Mouse (Mus musculus) left cerebral cortex, postnatal 10 days (tissue): ENCODE measurements around the gene Hddc3. TPM values are rescaled to one million over a fixed set of nuclear protein-coding genes. Genes with fewer than 3 reads are reported as not detected.

Experiments
- DNase-seq, 2 experiments: peaks; one replicate each; pipeline ENCODE4 v3.0.0; 2021 to 2022; ENCODE audit warnings: low spot score in 2 of 2, mixed read lengths in 1 of 2; ENCODE audit errors: extremely low spot score in 1 of 2
- intact Hi-C: fragments of 180-260 bp; cut with DNase I; formaldehyde crosslinking; loops from one replicate; pipeline ENCODE4 v1.15.1; 2025
- total RNA-seq, 2 experiments: library from RNA; stranded (reverse); gene quantifications; 2 replicates each; pipeline ENCODE4 v1.2.3; 2021

The Hddc3 gene
- total RNA-seq, 2 experiments from 2014 or later, result 38.3 to 45.8 TPM

DNA sequence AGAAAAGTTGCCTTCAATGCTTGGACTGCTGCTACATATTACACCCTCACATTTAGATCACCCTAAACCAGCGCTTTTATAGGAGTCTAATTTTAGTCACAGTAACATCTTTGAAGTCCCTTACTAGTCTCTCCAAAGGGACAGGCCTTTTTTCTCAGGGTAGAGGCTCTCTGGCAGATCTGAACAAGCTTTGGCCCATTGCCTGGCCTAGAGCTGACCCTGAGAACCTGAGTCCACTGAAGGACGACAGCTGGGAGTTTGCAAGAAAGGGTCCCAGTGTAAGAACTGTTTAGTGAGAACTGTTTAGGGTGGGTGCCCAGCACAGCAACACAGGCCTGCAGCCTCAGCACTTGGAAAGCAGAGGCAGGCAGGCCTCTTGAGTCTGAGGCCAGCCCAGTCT is 22.9 kb downstream of the Hddc3 start:
- intact Hi-C loops, result no loop called here
- DNase-seq, result no peak

DNA sequence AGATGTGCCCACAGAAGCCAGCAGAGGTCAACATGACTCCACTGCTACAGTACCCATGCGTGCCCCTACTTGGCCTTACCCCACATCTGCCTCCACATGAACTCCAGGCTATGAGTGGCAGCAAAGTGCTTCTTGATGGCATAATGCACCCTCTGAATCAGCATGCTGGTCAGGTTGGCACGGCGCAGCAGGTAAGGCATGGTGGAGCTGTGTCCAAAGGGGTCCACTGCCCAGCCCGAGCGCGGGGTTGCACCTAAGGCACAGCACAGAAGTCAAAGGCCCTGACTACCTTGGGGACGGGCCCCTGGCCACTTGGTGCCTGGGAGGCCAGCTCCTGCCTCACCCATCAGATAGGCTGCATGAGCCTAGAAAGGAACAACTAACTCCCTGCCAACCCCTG is 24.3 kb downstream of the Hddc3 start:
- intact Hi-C loops, result no loop called here
- no peak for DNase-seq

DNA sequence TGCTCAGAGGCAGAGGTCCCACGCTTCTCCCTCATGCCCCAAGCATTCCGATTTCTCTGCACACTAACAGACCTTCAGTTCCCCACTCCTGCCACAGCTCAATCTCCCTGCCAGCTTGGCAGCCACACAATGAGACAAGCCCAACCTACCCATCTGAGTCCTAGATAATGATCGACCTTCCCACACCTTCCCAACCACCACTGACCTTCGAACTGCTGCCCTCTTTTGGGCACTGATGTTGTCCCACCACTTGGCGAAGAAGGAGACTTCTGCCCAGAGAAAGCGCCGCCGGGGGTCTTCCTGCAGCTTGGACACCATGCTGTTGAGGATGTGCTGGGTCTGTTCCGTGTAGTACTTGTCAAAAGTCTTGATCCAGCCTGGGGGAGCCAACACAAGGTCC is 25.1 kb downstream of the Hddc3 start:
- intact Hi-C loops, result no loop called here
- no peak for DNase-seq

DNA sequence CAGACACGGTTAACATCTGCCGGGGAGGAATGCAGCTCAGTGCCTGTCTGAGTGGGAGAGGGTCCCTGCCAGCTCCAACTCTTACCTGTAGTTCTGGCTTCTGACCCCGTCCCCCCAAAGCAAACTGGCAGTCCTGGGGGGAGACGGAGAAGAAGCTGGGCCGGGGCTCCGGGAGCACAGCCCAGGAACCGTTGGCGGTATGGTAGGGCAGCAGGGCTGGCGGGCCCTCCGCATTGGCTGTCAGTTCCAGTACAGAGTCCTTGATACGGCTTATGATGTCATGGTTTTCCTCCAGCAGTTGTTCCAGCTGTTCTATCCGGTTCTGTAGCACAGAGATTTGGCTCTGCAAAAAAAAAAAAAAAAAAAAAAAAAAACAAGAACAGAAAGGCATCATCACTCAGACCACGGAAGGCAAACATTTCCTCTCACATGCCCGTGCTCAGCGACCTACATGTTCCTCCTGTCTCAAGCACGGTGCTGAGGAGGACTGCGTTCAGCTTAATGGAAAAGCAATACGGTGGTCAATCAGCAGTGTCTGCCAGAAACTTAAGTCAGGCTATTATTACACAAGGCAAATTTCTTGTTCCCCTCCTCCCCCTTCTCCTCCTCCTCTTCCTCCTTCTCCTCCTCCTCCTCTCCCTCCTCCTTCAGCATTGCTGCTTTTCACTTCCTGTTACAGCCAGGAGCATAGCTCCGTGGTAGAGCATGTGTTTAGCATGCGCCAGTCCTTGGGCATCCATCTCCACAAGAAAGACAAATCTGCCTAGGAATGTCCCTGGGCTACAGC is 25.9 kb downstream of the Hddc3 start:
- no peak for DNase-seq
- intact Hi-C loops, result no loop called here

DNA sequence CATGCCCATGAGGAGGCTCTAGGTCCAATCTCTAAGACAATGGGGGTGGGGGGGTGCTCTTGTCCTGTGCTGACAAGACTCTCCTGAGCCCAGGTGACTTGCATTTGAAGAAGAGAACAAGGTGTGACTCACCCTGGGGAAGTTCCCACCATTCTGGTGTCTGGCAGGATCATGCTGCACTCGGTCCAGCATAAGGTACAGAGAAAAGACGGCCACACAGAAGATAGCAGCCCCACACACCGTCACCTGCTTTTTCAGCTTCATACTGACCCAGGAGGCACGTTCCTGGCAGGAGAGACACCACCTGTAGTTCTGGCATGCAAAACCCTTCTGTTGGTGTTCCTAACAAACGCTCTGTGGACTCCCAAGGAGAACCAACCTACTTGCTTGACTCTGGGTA is 26.6 kb downstream of the Hddc3 start:
- intact Hi-C loops, result no loop called here
- no peak for DNase-seq

DNA sequence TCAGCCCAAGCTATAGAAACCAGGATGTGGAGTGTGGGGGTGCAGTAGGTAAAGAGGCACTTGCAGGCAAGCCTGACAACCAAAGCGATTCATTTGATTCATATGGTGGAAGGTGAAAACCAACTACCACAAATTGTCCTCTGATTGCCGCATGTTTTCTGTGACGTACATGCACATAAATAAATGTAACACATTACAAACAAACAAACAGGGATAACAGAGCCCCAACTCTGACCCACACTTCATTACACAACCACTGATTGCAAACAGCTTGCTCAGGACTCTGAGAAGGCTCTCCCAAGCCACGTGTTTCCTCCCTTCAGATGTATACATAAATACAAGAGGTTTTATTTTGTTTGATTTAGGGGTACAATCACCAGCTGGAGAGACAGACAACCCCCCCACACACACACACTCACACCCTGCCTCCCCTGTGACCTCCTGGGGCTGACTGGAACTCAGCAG is 27.1 kb downstream of the Hddc3 start:
- intact Hi-C loops, result no loop called here
- DNase-seq, result no peak

DNA sequence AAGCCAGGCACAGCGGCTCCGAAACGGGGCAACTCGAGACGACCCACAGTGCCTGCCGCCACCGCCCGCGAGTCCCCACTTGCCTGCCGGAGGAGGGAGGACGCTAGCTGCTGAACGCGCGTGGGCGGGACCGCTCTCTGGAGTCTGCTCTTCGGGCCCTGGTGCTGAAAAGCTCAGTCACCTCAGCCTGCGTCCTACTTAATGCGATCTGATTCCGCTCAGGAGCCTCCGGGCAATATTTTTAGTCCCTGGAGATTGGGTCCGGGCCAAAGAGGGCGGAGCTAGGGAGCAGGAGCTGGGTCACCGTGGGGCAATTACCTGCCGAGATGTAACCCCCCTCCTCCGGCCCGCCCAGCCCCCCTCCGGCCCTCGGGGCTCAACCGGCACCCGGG is 27.7 kb downstream of the Hddc3 start:
- intact Hi-C loops, result no loop called here
- peak; percentile 63 to 89 for DNase-seq

DNA sequence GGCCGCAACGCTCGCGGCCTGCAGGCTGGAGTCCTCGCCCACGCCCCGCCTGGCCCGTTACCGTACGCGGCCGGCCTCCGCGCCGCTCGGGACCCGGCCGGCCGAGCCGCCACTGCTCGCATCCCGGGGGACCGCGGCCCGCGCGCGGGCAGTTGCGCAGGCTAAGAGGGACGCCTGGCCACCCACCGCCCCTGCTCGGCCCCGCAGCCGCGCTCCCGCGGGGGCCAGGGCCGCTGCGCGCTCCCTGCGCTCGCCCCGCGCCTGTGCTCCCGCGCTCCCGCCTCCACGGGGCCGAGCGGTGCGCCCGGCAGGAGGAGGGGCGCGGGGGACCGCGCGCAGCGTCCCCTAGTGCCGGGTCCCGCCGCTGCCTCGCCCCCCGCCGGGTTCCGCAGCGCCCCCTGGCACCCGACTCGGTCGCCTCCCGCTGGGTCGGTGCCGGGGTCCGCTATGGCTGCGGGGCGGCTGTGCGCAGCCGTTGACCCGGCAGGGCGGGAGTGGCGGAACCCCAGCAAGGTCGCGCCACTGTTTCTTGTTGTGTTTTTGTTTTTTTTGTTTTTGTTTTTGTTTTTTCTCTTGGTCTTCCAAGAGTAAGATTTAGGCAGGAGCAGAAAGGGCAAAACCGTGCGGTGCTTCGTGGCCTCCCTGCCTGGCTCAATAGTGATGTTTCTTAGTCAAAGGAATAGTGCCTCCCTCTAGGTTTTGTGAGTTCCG is 28.3 kb downstream of the Hddc3 start, which contains the start of gene Man2a2:
Gene Man2a2, minus strand, starts transcription at position 335 of the 711 bp plus-strand sequence.
- intact Hi-C loops, result no loop called here
- peak; percentile 58 to 87 for DNase-seq

DNA sequence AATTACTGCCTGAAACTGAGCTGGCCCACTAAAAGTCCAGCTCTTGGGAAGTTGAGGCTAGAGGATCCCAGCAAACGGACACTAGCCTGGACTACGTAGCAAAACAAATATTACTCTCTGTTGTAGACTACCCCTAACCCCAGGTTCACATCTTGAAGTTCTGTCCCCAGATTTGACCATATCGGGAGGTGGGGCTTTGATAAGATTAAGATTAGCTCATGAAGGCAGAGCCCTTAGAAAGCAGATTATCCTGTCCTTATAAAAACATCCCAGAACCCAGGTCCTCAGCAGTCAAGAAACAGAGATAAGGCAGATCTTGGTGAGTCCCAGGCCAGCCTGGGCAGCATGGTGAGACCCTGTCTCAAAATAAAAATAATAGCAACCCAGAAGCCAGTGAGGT is 29.3 kb downstream of the Hddc3 start:
- intact Hi-C loops, result no loop called here

DNA sequence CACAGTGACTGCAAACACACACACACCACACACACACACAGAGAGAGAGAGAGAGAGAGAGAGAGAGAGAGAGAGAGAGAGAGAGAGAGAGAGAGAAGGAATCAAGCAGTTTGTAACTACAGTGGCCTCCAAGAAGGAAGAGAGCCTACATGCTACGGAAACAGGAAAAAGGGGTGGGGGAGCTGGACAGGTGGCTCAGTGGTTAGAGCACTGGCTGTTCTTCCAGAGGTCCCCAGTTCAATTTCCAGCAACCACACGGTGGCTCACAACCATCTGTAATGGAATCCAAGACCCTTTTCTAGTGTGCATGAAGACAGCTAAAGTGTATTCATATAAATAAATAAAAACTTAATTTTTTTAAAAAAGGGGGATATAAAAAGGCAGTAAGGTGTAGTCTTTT is 29.8 kb downstream of the Hddc3 start:
- intact Hi-C loops, result no loop called here
- no peak for DNase-seq

More for the DNA sequence above, 29.3 kb downstream of the Hddc3 start:
- DNase-seq, result no peak

DNA sequence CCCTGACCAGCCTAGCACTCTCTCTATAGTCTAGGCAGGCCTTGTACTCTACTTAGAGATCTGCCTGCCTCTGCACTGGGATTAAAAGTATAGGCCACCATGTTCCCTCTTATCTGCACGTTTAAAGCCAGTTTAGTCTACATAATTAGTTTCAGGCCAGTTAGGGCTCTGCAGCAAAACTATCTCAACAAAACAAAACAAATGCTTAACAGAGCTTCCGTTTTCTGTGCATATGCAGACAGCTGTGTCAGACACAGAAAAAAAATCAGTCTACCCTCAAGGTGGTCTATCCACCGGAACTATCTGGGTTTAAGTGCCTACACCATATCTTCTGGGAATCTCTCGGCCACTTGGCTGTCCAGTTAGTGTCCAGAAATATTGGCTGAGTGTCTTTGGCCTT is 30.4 kb downstream of the Hddc3 start:
- intact Hi-C loops, result no loop called here
- no peak for DNase-seq

DNA sequence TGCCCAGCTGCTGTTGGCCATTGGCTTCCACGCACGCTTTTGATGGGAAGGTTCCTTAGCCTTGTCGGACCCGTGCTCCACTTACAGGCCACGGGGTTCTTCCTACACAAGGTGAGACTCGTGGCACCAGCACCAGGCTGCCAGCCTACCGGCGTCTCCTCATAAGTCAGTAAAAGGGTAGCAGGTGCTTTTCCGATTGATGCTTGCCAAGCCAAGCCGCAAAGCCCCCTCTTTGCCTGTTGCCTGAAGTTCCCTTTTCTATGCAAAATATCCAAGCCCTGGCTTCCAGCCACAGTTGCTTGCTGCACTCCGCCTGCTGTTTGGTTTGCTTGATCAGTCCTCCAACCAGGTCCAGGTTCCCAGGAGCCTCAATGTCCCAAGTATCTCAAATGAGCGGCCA is 30.9 kb downstream of the Hddc3 start:
- peak in 1 of 2 experiments; percentile 48 for DNase-seq
- intact Hi-C loops, result no loop called here

DNA sequence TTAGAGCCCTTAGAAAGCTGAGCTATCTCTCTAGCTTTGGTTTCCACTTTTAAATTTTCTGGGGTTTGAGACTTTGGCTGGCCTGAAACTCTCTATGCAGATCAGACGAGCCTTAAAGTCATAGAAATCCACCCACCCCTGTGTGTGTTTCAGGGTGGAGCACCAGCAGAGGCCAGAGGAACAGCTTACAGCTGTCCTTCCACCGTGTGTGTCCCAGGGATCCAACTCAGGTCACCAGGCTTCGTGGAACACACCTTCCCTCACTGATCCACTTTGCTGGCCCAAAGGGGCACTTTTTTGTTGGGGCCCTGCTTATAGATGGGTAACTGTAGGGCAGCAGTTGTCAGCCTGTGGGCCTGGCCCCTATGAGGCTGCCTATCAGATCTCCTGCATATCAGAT is 31.4 kb downstream of the Hddc3 start:
- intact Hi-C loops, result no loop called here
- DNase-seq, result no peak

DNA sequence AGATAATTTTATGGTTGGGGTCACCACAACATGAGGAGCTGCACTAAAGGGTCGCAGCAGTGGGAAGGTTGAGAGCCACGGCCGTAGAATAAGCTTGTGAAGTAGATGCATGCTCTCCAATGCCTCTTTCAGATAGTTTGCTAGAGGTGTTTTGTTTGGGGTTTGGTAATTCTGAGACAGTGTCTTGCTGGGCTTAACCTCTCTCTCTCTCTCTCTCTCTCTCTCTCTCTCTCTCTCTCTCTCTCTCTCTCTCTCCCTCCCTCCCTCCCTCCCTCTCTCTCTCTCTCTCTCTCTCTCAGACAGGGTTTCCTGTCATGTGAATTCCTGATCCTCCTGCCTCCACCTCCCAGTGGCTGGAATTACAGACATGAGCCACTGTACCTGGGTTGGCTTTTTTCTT is 31.8 kb downstream of the Hddc3 start:
- no peak for DNase-seq
- intact Hi-C loops, result loop anchor here (5.0 kb wide), 1 partner anchor 32 kb away; the partner anchor contains the start of genes Hddc3 and Unc45a

DNA sequence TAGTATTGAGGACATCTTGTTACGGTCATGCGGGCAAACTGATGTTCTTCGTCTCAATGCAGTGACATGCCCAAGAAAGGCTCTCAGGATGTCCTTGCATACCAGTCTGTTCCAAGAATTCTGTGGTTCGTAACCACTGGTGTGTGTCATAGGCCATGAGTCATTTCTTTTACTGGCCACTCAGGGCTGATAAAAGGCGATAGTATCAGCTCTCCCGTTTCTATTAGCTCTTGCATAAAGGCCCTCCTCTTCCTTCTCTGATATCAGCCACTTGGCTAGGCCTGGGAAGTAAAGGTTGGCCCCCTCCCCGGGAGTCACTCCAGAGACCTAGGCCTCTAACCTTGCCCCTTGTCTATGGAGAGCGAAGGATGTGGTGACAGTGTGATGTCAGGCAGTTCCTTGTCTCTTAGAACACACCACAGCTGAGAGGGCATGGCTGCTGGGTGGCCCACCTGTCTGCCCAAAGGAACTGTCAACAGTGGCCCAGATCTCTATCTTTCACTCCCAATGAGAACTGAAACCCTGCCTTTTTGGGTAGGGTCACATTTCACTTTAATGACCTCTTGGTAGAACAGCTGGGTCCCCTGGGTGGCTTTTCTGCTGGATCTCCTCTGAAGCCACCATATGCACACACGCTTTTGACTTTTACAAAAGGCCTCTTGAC is 32.6 kb downstream of the Hddc3 start:
- no peak for DNase-seq
- intact Hi-C loops, result loop anchor here (5.0 kb wide), 1 partner anchor 33 kb away; the partner anchor contains the start of genes Hddc3 and Unc45a

DNA sequence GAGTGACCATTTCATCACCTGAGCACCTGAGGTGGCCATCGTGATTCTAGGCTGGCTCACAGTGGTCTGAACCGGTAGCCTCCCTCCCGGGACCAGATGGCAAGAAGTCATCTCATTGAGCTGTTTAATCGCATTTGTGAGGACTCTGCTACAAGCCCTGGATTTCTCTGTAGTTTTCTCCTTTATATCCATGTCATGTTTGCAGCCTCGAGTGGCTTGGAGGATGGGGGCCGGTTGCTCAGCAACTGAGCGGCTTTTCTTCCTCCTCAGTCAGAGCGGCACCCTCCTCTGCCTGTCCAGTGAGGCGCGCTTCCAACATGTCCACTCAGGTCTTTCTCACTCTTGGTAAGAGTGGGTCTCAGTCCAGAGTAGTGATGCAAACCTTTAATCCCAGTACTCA is 33.3 kb downstream of the Hddc3 start:
- DNase-seq, result no peak
- intact Hi-C loops, result loop anchor here (5.0 kb wide), 1 partner anchor 34 kb away; the partner anchor contains the start of genes Hddc3 and Unc45a

DNA sequence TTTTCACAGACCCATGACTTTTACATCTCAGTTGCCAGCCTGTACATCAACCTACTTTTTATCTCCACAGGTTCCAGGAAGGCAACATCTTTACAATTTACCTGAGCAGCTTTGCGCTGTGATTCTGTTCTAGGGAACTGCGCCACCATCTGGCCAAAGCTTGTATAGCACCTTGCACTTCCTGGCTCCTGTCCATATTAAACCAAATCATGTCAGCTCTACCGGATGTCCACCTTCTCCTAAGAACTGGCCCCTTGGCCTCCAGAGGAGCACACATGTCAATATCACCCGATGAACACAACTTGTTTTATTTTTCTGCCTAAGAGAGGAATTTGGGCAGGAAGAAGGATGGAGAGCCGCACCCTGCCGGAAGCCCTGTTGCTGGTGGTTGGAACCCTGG is 34.6 kb downstream of the Hddc3 start:
- DNase-seq, result no peak
- intact Hi-C loops, result loop anchor here (5.0 kb wide), 1 partner anchor 35 kb away; the partner anchor contains the start of genes Hddc3 and Unc45a

DNA sequence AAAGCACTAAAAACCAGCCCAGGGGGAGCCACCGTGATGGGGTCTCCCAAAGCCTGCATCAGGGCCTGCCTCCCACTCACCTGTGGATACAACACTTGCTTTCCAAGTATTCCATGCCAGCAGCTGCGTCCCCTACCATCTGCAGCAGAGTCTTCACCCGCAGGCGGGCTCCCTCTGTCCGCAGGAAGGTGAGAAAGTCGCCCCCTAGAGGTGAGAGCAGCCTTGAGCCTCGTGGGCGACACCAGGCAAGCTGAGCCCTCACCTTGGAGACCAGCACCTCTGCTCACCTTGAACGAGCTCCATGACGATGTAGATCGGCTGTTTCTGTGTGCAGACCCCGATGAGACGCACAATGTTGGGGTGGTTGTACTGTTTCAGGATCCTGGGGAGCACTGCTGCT is 36.6 kb downstream of the Hddc3 start:
- intact Hi-C loops, result loop anchor here (5.0 kb wide), 1 partner anchor 37 kb away; the partner anchor contains the start of genes Hddc3 and Unc45a

DNA sequence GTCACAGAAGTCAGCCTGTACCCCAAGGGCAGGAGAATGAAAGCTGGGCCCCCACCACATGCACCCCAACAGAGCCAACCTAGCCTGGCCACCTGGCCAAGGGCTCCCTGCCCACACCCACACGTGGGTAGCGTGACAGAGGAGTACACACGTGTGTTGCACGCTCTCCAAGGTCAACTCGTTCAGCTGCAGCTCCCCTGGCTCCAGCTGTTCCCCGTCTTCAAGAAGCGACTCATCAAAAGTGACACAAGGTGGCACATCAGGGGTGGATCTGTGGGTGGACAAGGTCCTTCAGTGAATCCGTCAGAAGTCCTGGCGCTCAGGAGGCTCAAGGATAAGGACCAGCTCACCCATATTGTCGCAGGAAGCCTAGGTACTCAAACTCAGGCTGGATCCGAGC is 40.0 kb downstream of the Hddc3 start:
- DNase-seq, result no peak
- intact Hi-C loops, result loop anchor here (10.0 kb wide), 1 partner anchor 312 kb away; no protein-coding TSS in a partner anchor

More for the DNA sequence above, 36.6 kb downstream of the Hddc3 start:
- peak in 1 of 2 experiments; percentile 51 for DNase-seq
